Mouse (Mus musculus): ENCODE results near the gene Ptbp3. TPM values are rescaled to one million over a fixed set of nuclear protein-coding genes. Genes with fewer than 3 reads are reported as not detected.
"Not testable (repeated sequence)": the region's sequence is repeated elsewhere in the genome, so short reads cannot be mapped to it uniquely, and the experiment has no call there.

Gene Ptbp3
- polyA plus RNA-seq, 1 experiment from 2014 or later, result 64.9 TPM

- Histone ChIP-seq H3K4me3 (replicated peaks) (no peak overlapping the region), H3K36me3 (no peaks in the 10 kb centered on the region), H3K4me1 (no peaks in the 10 kb centered on the region), H3K9me3 (replicated peaks) (no peaks in the 10 kb centered on the region), H3K4me2 (no peak overlapping the region), H3K27me3 (no peaks in the 10 kb centered on the region), H3K27ac (no peak overlapping the region), H3K9ac (no peak overlapping the region)
- no peak for ATAC-seq (replicated peaks; ENCODE audit: low FRiP score)
- WGBS, result 76% methylated on average over 11 of the region's 11 CpGs
These were observed 23.5 kb upstream of the Ptbp3 start for GRCm38 (mm10) chr4:59572521-59573118.

- WGBS, result 92% methylated on average over 8 of the region's 8 CpGs
These were observed 21.4 kb upstream of the Ptbp3 start for GRCm38 (mm10) chr4:59570519-59570918.

GRCm38 (mm10) chr4:59569538-59569937, 20.4 kb upstream of the Ptbp3 start:
- Histone ChIP-seq H3K27me3 (no peaks in the 10 kb centered on the region), H3K9ac (no peak overlapping the region), H3K36me3 (no peaks in the 10 kb centered on the region), H3K4me2 (no peak overlapping the region), H3K4me3 (replicated peaks) (no peak overlapping the region), H3K4me1 (no peaks in the 10 kb centered on the region), H3K9me3 (replicated peaks) (peaks cover 3% of the 10 kb centered on the region; the same call in 1 of the 2 replicates), H3K27ac (no peak overlapping the region)
- 2% methylated on average over 7 of the region's 7 CpGs for WGBS
- no peak for ATAC-seq (replicated peaks; ENCODE audit: low FRiP score)

More at GRCm38 (mm10) chr4:59570519-59570918, 21.4 kb upstream of the Ptbp3 start:
- not testable (repeated sequence) for H3K27ac ChIP-seq; H3K9ac ChIP-seq; H3K27me3 ChIP-seq; H3K36me3 ChIP-seq; H3K4me3 ChIP-seq (replicated peaks); H3K4me1 ChIP-seq; H3K4me2 ChIP-seq; H3K9me3 ChIP-seq (replicated peaks); ATAC-seq (replicated peaks; ENCODE audit: low FRiP score)

- Histone ChIP-seq H3K36me3 (no peaks in the 10 kb centered on the region), H3K27ac (no peak overlapping the region), H3K9me3 (replicated peaks) (peaks cover 3% of the 10 kb centered on the region; the same call in 1 of the 2 replicates), H3K4me1 (no peaks in the 10 kb centered on the region), H3K9ac (no peak overlapping the region), H3K4me3 (replicated peaks) (no peak overlapping the region), H3K4me2 (no peak overlapping the region), H3K27me3 (no peaks in the 10 kb centered on the region)
- ATAC-seq (replicated peaks; ENCODE audit: low FRiP score), result no peak
- 80% methylated on average over 6 of the region's 6 CpGs for WGBS
These were observed 18.6 kb upstream of the Ptbp3 start for GRCm38 (mm10) chr4:59567576-59568260.

GRCm38 (mm10) chr4:59565571-59566188, 16.5 kb upstream of the Ptbp3 start:
- no peak overlapping the region for H3K9ac ChIP-seq
- H3K9me3 ChIP-seq (replicated peaks), result peaks cover 3% of the 10 kb centered on the region; the same call in 1 of the 2 replicates
- H3K4me2 ChIP-seq, result no peak overlapping the region
- no peaks in the 10 kb centered on the region for H3K36me3 ChIP-seq
- H3K4me3 ChIP-seq (replicated peaks), result no peak overlapping the region
- H3K27ac ChIP-seq, result no peak overlapping the region
- H3K4me1 ChIP-seq, result no peaks in the 10 kb centered on the region
- no peaks in the 10 kb centered on the region for H3K27me3 ChIP-seq
- no peak for ATAC-seq (replicated peaks; ENCODE audit: low FRiP score)
- 71% methylated on average over 8 of the region's 8 CpGs for WGBS

- H3K9me3 ChIP-seq (replicated peaks), result peaks cover 3% of the 10 kb centered on the region; the same call in 1 of the 2 replicates
- no peaks in the 10 kb centered on the region for H3K4me1 ChIP-seq
- WGBS, result 80% methylated on average over 3 of the region's 3 CpGs
- no peak overlapping the region for H3K27ac ChIP-seq
- no peaks in the 10 kb centered on the region for H3K36me3 ChIP-seq
- no peak overlapping the region for H3K4me2 ChIP-seq
- no peak overlapping the region for H3K4me3 ChIP-seq (replicated peaks)
- no peak for ATAC-seq (replicated peaks; ENCODE audit: low FRiP score)
- no peak overlapping the region for H3K9ac ChIP-seq
- no peaks in the 10 kb centered on the region for H3K27me3 ChIP-seq
These were observed 15.0 kb upstream of the Ptbp3 start for GRCm38 (mm10) chr4:59564128-59564527.

- Histone ChIP-seq H3K4me1 (no peaks in the 10 kb centered on the region), H3K27ac (no peak overlapping the region), H3K4me3 (replicated peaks) (no peak overlapping the region), H3K9ac (no peak overlapping the region), H3K9me3 (replicated peaks) (no peaks in the 10 kb centered on the region), H3K27me3 (no peaks in the 10 kb centered on the region), H3K36me3 (no peaks in the 10 kb centered on the region), H3K4me2 (no peak overlapping the region)
- ATAC-seq (replicated peaks; ENCODE audit: low FRiP score), result no peak
- WGBS, result 92% methylated on average over 6 of the region's 6 CpGs
These were observed 11.0 kb upstream of the Ptbp3 start for GRCm38 (mm10) chr4:59560141-59560540.

- 0 out of 2 replicates have a peak, but pooled peaks have one; percentile 52 for ATAC-seq (replicated peaks; ENCODE audit: low FRiP score)
These were observed 9.0 kb upstream of the Ptbp3 start for GRCm38 (mm10) chr4:59558096-59558720.

GRCm38 (mm10) chr4:59557343-59557742, 8.2 kb upstream of the Ptbp3 start:
- H3K27ac ChIP-seq; H3K9me3 ChIP-seq (replicated peaks); ATAC-seq (replicated peaks; ENCODE audit: low FRiP score); H3K4me1 ChIP-seq; H3K9ac ChIP-seq; H3K36me3 ChIP-seq; H3K27me3 ChIP-seq; H3K4me3 ChIP-seq (replicated peaks); H3K4me2 ChIP-seq: not testable (repeated sequence)
- 96% methylated on average over 4 of the region's 4 CpGs for WGBS

More at GRCm38 (mm10) chr4:59558096-59558720, 9.0 kb upstream of the Ptbp3 start:
- H3K4me2 ChIP-seq, result no peak overlapping the region
- H3K36me3 ChIP-seq, result no peaks in the 10 kb centered on the region
- no peaks in the 10 kb centered on the region for H3K27me3 ChIP-seq
- whole genome bisulfite sequencing, result 56% methylated on average over 6 of the region's 6 CpGs
- no peak overlapping the region for H3K4me3 ChIP-seq (replicated peaks)
- peak overlapping the region; percentile 52; the same call in 1 of the 2 replicates for H3K27ac ChIP-seq
- H3K9me3 ChIP-seq (replicated peaks), result no peaks in the 10 kb centered on the region
- no peak overlapping the region for H3K9ac ChIP-seq
- no peaks in the 10 kb centered on the region for H3K4me1 ChIP-seq

GRCm38 (mm10) chr4:59555177-59555576, 6.0 kb upstream of the Ptbp3 start:
- Histone ChIP-seq H3K4me1 (no peaks in the 10 kb centered on the region), H3K27ac (no peak overlapping the region), H3K4me2 (no peak overlapping the region), H3K27me3 (no peaks in the 10 kb centered on the region), H3K9ac (no peak overlapping the region), H3K9me3 (replicated peaks) (no peaks in the 10 kb centered on the region), H3K36me3 (no peaks in the 10 kb centered on the region), H3K4me3 (replicated peaks) (no peak overlapping the region)
- ATAC-seq (replicated peaks; ENCODE audit: low FRiP score), result no peak

- no peak for ATAC-seq (replicated peaks; ENCODE audit: low FRiP score)
- WGBS, result 68% methylated on average over 3 of the region's 3 CpGs
These were observed 4.4 kb upstream of the Ptbp3 start for GRCm38 (mm10) chr4:59553576-59553975.

GRCm38 (mm10) chr4:59552835-59553234, 3.7 kb upstream of the Ptbp3 start:
- no peak overlapping the region for H3K9ac ChIP-seq
- no peaks in the 10 kb centered on the region for H3K36me3 ChIP-seq
- H3K27ac ChIP-seq, result no peak overlapping the region
- ATAC-seq (replicated peaks; ENCODE audit: low FRiP score), result no peak
- H3K9me3 ChIP-seq (replicated peaks), result no peaks in the 10 kb centered on the region
- no peaks in the 10 kb centered on the region for H3K27me3 ChIP-seq
- H3K4me2 ChIP-seq, result no peak overlapping the region
- no peak overlapping the region for H3K4me3 ChIP-seq (replicated peaks)
- no peaks in the 10 kb centered on the region for H3K4me1 ChIP-seq
- 76% methylated on average over 5 of the region's 5 CpGs for whole genome bisulfite sequencing

More at GRCm38 (mm10) chr4:59553576-59553975, 4.4 kb upstream of the Ptbp3 start:
- Histone ChIP-seq H3K36me3 (no peaks in the 10 kb centered on the region), H3K27me3 (no peaks in the 10 kb centered on the region), H3K27ac (no peak overlapping the region), H3K4me1 (no peaks in the 10 kb centered on the region), H3K9ac (no peak overlapping the region), H3K4me3 (replicated peaks) (no peak overlapping the region), H3K4me2 (no peak overlapping the region), H3K9me3 (replicated peaks) (no peaks in the 10 kb centered on the region)
